Mouse (Mus musculus) lung, embryonic 16.5 days (tissue): ENCODE results near the gene Tubg1. TPM values are rescaled to one million over a fixed set of nuclear protein-coding genes. Genes with fewer than 3 reads are reported as not detected.

ENCODE experiments used
- ATAC-seq: fragments of 200-750 bp; cut with Nextera tagmentation; 2 replicates; pipeline ENCODE4 v1.8.0; 2017; ENCODE audit warnings: low read depth, mild to moderate bottlenecking, moderate library complexity
- H3K27ac ChIP-seq: fragments of 300-500 bp; sonication (generic); 2 replicates; pipeline ENCODE4 v1.5.1; 2014; ENCODE audit warnings: mild to moderate bottlenecking, control low read depth, low read length
- H3K27me3 ChIP-seq: fragments of 300-500 bp; sonication (generic); 2 replicates; pipeline ENCODE4 v1.6.1; 2014; ENCODE audit warnings: low read depth, low read length, mixed read lengths; ENCODE audit not compliant: control insufficient read depth, insufficient read depth
- H3K36me3 ChIP-seq: fragments of 300-500 bp; sonication (generic); 2 replicates; pipeline ENCODE4 v1.6.1; 2014; ENCODE audit warnings: low read length; ENCODE audit not compliant: control insufficient read depth, insufficient read depth
- H3K4me1 ChIP-seq: fragments of 300-500 bp; sonication (generic); replicated peaks from 2 replicates; pipeline ENCODE4 v1.6.1; 2014; ENCODE audit warnings: low read length, mixed read lengths; ENCODE audit not compliant: control insufficient read depth, insufficient read depth
- H3K4me2 ChIP-seq: fragments of 300-500 bp; sonication (generic); 2 replicates; pipeline ENCODE4 v1.6.1; 2014; ENCODE audit warnings: low read depth, low read length, control low read depth
- H3K4me3 ChIP-seq: fragments of 300-500 bp; sonication (generic); 2 replicates; pipeline ENCODE4 v1.5.1; 2014; ENCODE audit warnings: mild to moderate bottlenecking, low read length, control low read depth
- H3K9ac ChIP-seq: fragments of 300-500 bp; sonication (generic); 2 replicates; pipeline ENCODE4 v1.6.1; 2014; ENCODE audit warnings: low read length, control low read depth
- H3K9me3 ChIP-seq: fragments of 300-500 bp; sonication (generic); 2 replicates; pipeline ENCODE4 v1.6.1; 2016; ENCODE audit warnings: low read length; ENCODE audit not compliant: control insufficient read depth
- WGBS: fragments of 180-500 bp; shearing (Covaris S2); extraction: QIAGEN DNeasy Blood & Tissue Kit; methylation state at CpG from one replicate; pipeline ENCODE4 v1.1.7; 2014; 5-methylcytosine and 5-hydroxymethylcytosine counted together
- polyA plus RNA-seq: library from polyadenylated mRNA; unstranded; fragments of >200 nt; fragmentation: Nextera tagmentation; extraction: Ambion mirVana; gene quantifications from 2 replicates; pipeline ENCODE4 v1.2.1, GENCODE M21; 2015

The Tubg1 gene
- polyA plus RNA-seq, 1 experiment from 2014 or later = 82.1 TPM

GRCm38 (mm10) chr11:101082208-101083082, 37.3 kb upstream of the Tubg1 start, which contains the start of gene Coasy:
Coasy (plus strand) TSS chr11:101082565.
- Histone ChIP-seq H3K4me1 (peaks cover 23% of the 10 kb centered on the region), H3K4me3 (peak within 1 kb of the TSS; percentile 91), H3K9ac (peak within 1 kb of the TSS; percentile 98), H3K27me3 (peaks cover 39% of the 10 kb centered on the region), H3K36me3 (no peaks in the 10 kb centered on the region), H3K4me2 (peak within 1 kb of the TSS; percentile 89), H3K9me3 (no peaks in the 10 kb centered on the region), H3K27ac (peak within 1 kb of the TSS; percentile 89)
- peak; percentile 92 for ATAC-seq
- WGBS = under 1% methylated on average over 51 of the region's 51 CpGs

GRCm38 (mm10) chr11:101083083-101083697, 36.5 kb upstream of the Tubg1 start:
- 26% methylated on average over 19 of the region's 19 CpGs for WGBS

GRCm38 (mm10) chr11:101084246-101084645, 35.5 kb upstream of the Tubg1 start:
- Histone ChIP-seq H3K4me3 (no peak overlapping the region), H3K36me3 (peaks cover 2% of the 10 kb centered on the region; the same call in 1 of the 2 replicates), H3K9me3 (no peaks in the 10 kb centered on the region), H3K4me2 (no peak overlapping the region), H3K27me3 (peaks cover 21% of the 10 kb centered on the region), H3K9ac (no peak overlapping the region), H3K27ac (no peak overlapping the region), H3K4me1 (peaks cover 30% of the 10 kb centered on the region)
- 78% methylated on average over 14 of the region's 14 CpGs for WGBS
- ATAC-seq = no peak

More at GRCm38 (mm10) chr11:101083083-101083697, 36.5 kb upstream of the Tubg1 start:
- H3K27ac ChIP-seq = peak overlapping the region; percentile 89
- H3K9me3 ChIP-seq = no peaks in the 10 kb centered on the region
- peak overlapping the region; percentile 91 for H3K4me3 ChIP-seq
- H3K4me1 ChIP-seq = peaks cover 30% of the 10 kb centered on the region
- no peak for ATAC-seq
- peak overlapping the region; percentile 89 for H3K4me2 ChIP-seq
- peaks cover 32% of the 10 kb centered on the region for H3K27me3 ChIP-seq
- H3K36me3 ChIP-seq = no peaks in the 10 kb centered on the region
- H3K9ac ChIP-seq = peak overlapping the region; percentile 98

- WGBS = 91% methylated on average over 12 of the region's 12 CpGs
- H3K4me1 ChIP-seq = peaks cover 28% of the 10 kb centered on the region
- H3K4me2 ChIP-seq = no peak overlapping the region
- H3K9ac ChIP-seq = no peak overlapping the region
- peaks cover 8% of the 10 kb centered on the region for H3K36me3 ChIP-seq
- H3K9me3 ChIP-seq = no peaks in the 10 kb centered on the region
- no peak overlapping the region for H3K4me3 ChIP-seq
- peaks cover 15% of the 10 kb centered on the region for H3K27me3 ChIP-seq
- no peak for ATAC-seq
- H3K27ac ChIP-seq = no peak overlapping the region
Measured at GRCm38 (mm10) chr11:101084811-101085210, 34.9 kb upstream of the Tubg1 start.

- WGBS = 87% methylated on average over 18 of the region's 18 CpGs
- Histone ChIP-seq H3K27me3 (peaks cover 6% of the 10 kb centered on the region), H3K4me2 (no peak overlapping the region), H3K36me3 (peaks cover 12% of the 10 kb centered on the region), H3K4me3 (no peak overlapping the region), H3K4me1 (peaks cover 28% of the 10 kb centered on the region), H3K9me3 (no peaks in the 10 kb centered on the region), H3K27ac (no peak overlapping the region), H3K9ac (0 out of 2 replicates have a peak overlapping the region, but pooled peaks have one; percentile 35)
- ATAC-seq = no peak
Measured at GRCm38 (mm10) chr11:101085617-101086322, 34.0 kb upstream of the Tubg1 start.

GRCm38 (mm10) chr11:101086323-101086674, 33.4 kb upstream of the Tubg1 start:
- Histone ChIP-seq H3K9ac (peak overlapping the region; percentile 92), H3K36me3 (peaks cover 17% of the 10 kb centered on the region), H3K4me3 (no peak overlapping the region; the same call in 1 of the 2 replicates)

GRCm38 (mm10) chr11:101086756-101087681, 32.7 kb upstream of the Tubg1 start, which contains the start of gene Mlx:
Mlx (plus strand) TSS chr11:101087277.
- Histone ChIP-seq H3K4me2 (peak within 1 kb of the TSS; percentile 95), H3K4me3 (peak within 1 kb of the TSS; percentile 88), H3K9me3 (no peaks in the 10 kb centered on the region), H3K4me1 (peaks cover 24% of the 10 kb centered on the region), H3K9ac (peak within 1 kb of the TSS; percentile 92), H3K27ac (peak within 1 kb of the TSS; percentile 89), H3K36me3 (peaks cover 23% of the 10 kb centered on the region), H3K27me3 (no peaks in the 10 kb centered on the region)
- 1% methylated on average over 52 of the region's 52 CpGs for WGBS
- ATAC-seq = peak; percentile 85

More at GRCm38 (mm10) chr11:101086323-101086674, 33.4 kb upstream of the Tubg1 start:
- Histone ChIP-seq H3K4me2 (peak overlapping the region; percentile 95), H3K27ac (peak overlapping the region; percentile 89; the same call in 1 of the 2 replicates), H3K9me3 (no peaks in the 10 kb centered on the region), H3K4me1 (peaks cover 28% of the 10 kb centered on the region), H3K27me3 (peaks cover 2% of the 10 kb centered on the region)
- WGBS = 71% methylated on average over 6 of the region's 6 CpGs
- ATAC-seq = no peak

- H3K9me3 ChIP-seq = no peaks in the 10 kb centered on the region
- no peak; the same call in 1 of the 2 replicates for ATAC-seq
- H3K9ac ChIP-seq = peak overlapping the region; percentile 92
- H3K4me3 ChIP-seq = peak overlapping the region; percentile 88
- no peaks in the 10 kb centered on the region for H3K27me3 ChIP-seq
- H3K27ac ChIP-seq = peak overlapping the region; percentile 89
- peak overlapping the region; percentile 95 for H3K4me2 ChIP-seq
- 7% methylated on average over 8 of the region's 8 CpGs for WGBS
- H3K4me1 ChIP-seq = peaks cover 24% of the 10 kb centered on the region
- H3K36me3 ChIP-seq = peaks cover 28% of the 10 kb centered on the region
Measured at GRCm38 (mm10) chr11:101087682-101088055, 32.1 kb upstream of the Tubg1 start.
